Mouse (Mus musculus): ENCODE data around the gene Mpzl2. TPM values are rescaled to one million over a fixed set of nuclear protein-coding genes. Genes with fewer than 3 reads are reported as not detected.

The Mpzl2 gene
- polyA plus RNA-seq (2015; fragmentation: Nextera tagmentation; extraction: Ambion mirVana) = 4.2 and 6.1 TPM in 2 replicates

GRCm38 (mm10) chr9:45039499-45039898 is at the start of gene Mpzl2:
Gene Mpzl2, plus strand, starts transcription at chr9:45039799.
- Histone ChIP-seq H3K4me1 (ENCODE audit: control insufficient read depth, insufficient read depth, low read length) (peaks cover 10% of the 10 kb centered on the region), H3K36me3 (ENCODE audit: control insufficient read depth, insufficient read depth) (no peaks in the 10 kb centered on the region), H3K4me3 (ENCODE audit: low read length) (peak within 1 kb of the TSS; percentile 10; the same call in 1 of the 2 replicates), H3K9me3 (replicated peaks; ENCODE audit: control insufficient read depth, low read length) (no peaks in the 10 kb centered on the region), H3K27me3 (ENCODE audit: control insufficient read depth, insufficient read depth, low read length) (peaks cover 47% of the 10 kb centered on the region), H3K27ac (ENCODE audit: low read length) (peak within 1 kb of the TSS; percentile 29; the same call in 1 of the 2 replicates), H3K4me2 (ENCODE audit: low read depth, low read length) (peak within 1 kb of the TSS; percentile 27; the same call in 1 of the 2 replicates), H3K9ac (ENCODE audit: low read length) (no peak within 1 kb of the TSS)
- no peak for ATAC-seq (replicated peaks; ENCODE audit: extremely low read depth, insufficient read depth, low FRiP score)
- 54% methylated on average over 5 of the region's 5 CpGs for WGBS

- H3K4me2 ChIP-seq (ENCODE audit: low read depth, low read length) = no peak overlapping the region
- H3K27me3 ChIP-seq (ENCODE audit: control insufficient read depth, insufficient read depth, low read length) = no peaks in the 10 kb centered on the region
- H3K9ac ChIP-seq (ENCODE audit: low read length) = no peak overlapping the region
- no peak for ATAC-seq (replicated peaks; ENCODE audit: extremely low read depth, insufficient read depth, low FRiP score)
- 66% methylated on average over 2 of the region's 2 CpGs for WGBS
- H3K4me1 ChIP-seq (ENCODE audit: control insufficient read depth, insufficient read depth, low read length) = no peaks in the 10 kb centered on the region
- H3K36me3 ChIP-seq (ENCODE audit: control insufficient read depth, insufficient read depth) = no peaks in the 10 kb centered on the region
- H3K4me3 ChIP-seq (ENCODE audit: low read length) = no peak overlapping the region
- H3K9me3 ChIP-seq (replicated peaks; ENCODE audit: control insufficient read depth, low read length) = no peaks in the 10 kb centered on the region
- H3K27ac ChIP-seq (ENCODE audit: low read length) = no peak overlapping the region
Observed at GRCm38 (mm10) chr9:44991821-44992220, 47.8 kb upstream of the Mpzl2 start.

GRCm38 (mm10) chr9:44992271-44992670 is 47.3 kb upstream of the Mpzl2 start:
- H3K9ac ChIP-seq (ENCODE audit: low read length) = no peak overlapping the region
- no peaks in the 10 kb centered on the region for H3K9me3 ChIP-seq (replicated peaks; ENCODE audit: control insufficient read depth, low read length)
- no peak overlapping the region for H3K27ac ChIP-seq (ENCODE audit: low read length)
- H3K4me1 ChIP-seq (ENCODE audit: control insufficient read depth, insufficient read depth, low read length) = no peaks in the 10 kb centered on the region
- H3K36me3 ChIP-seq (ENCODE audit: control insufficient read depth, insufficient read depth) = no peaks in the 10 kb centered on the region
- no peak overlapping the region for H3K4me3 ChIP-seq (ENCODE audit: low read length)
- no peak for ATAC-seq (replicated peaks; ENCODE audit: extremely low read depth, insufficient read depth, low FRiP score)
- H3K27me3 ChIP-seq (ENCODE audit: control insufficient read depth, insufficient read depth, low read length) = no peaks in the 10 kb centered on the region
- no peak overlapping the region for H3K4me2 ChIP-seq (ENCODE audit: low read depth, low read length)

GRCm38 (mm10) chr9:44993268-44993667 is 46.3 kb upstream of the Mpzl2 start:
- Histone ChIP-seq H3K9me3 (replicated peaks; ENCODE audit: control insufficient read depth, low read length) (no peaks in the 10 kb centered on the region), H3K27ac (ENCODE audit: low read length) (no peak overlapping the region), H3K4me3 (ENCODE audit: low read length) (no peak overlapping the region), H3K4me2 (ENCODE audit: low read depth, low read length) (no peak overlapping the region), H3K4me1 (ENCODE audit: control insufficient read depth, insufficient read depth, low read length) (no peaks in the 10 kb centered on the region), H3K27me3 (ENCODE audit: control insufficient read depth, insufficient read depth, low read length) (no peaks in the 10 kb centered on the region), H3K36me3 (ENCODE audit: control insufficient read depth, insufficient read depth) (no peaks in the 10 kb centered on the region), H3K9ac (ENCODE audit: low read length) (no peak overlapping the region)
- WGBS = 79% methylated on average over 2 of the region's 2 CpGs
- ATAC-seq (replicated peaks; ENCODE audit: extremely low read depth, insufficient read depth, low FRiP score) = no peak

- Histone ChIP-seq H3K9ac (ENCODE audit: low read length) (no peak overlapping the region), H3K4me2 (ENCODE audit: low read depth, low read length) (no peak overlapping the region), H3K4me3 (ENCODE audit: low read length) (no peak overlapping the region), H3K27ac (ENCODE audit: low read length) (no peak overlapping the region), H3K4me1 (ENCODE audit: control insufficient read depth, insufficient read depth, low read length) (no peaks in the 10 kb centered on the region), H3K9me3 (replicated peaks; ENCODE audit: control insufficient read depth, low read length) (no peaks in the 10 kb centered on the region), H3K27me3 (ENCODE audit: control insufficient read depth, insufficient read depth, low read length) (no peaks in the 10 kb centered on the region), H3K36me3 (ENCODE audit: control insufficient read depth, insufficient read depth) (no peaks in the 10 kb centered on the region)
- WGBS = 57% methylated on average over 4 of the region's 4 CpGs
- ATAC-seq (replicated peaks; ENCODE audit: extremely low read depth, insufficient read depth, low FRiP score) = no peak
Observed at GRCm38 (mm10) chr9:44994962-44995361, 44.6 kb upstream of the Mpzl2 start.

GRCm38 (mm10) chr9:44996590-44996989 is 43.0 kb upstream of the Mpzl2 start:
- Histone ChIP-seq H3K4me1 (ENCODE audit: control insufficient read depth, insufficient read depth, low read length) (no peaks in the 10 kb centered on the region), H3K4me3 (ENCODE audit: low read length) (no peak overlapping the region), H3K36me3 (ENCODE audit: control insufficient read depth, insufficient read depth) (no peaks in the 10 kb centered on the region), H3K9me3 (replicated peaks; ENCODE audit: control insufficient read depth, low read length) (no peaks in the 10 kb centered on the region), H3K4me2 (ENCODE audit: low read depth, low read length) (no peak overlapping the region), H3K27me3 (ENCODE audit: control insufficient read depth, insufficient read depth, low read length) (no peaks in the 10 kb centered on the region), H3K9ac (ENCODE audit: low read length) (no peak overlapping the region), H3K27ac (ENCODE audit: low read length) (no peak overlapping the region)
- no peak for ATAC-seq (replicated peaks; ENCODE audit: extremely low read depth, insufficient read depth, low FRiP score)
- 91% methylated on average over 7 of the region's 7 CpGs for WGBS

GRCm38 (mm10) chr9:44998138-44998537 is 41.5 kb upstream of the Mpzl2 start:
- 56% methylated on average over 11 of the region's 11 CpGs for WGBS
- no peak overlapping the region for H3K4me2 ChIP-seq (ENCODE audit: low read depth, low read length)
- no peak overlapping the region for H3K9ac ChIP-seq (ENCODE audit: low read length)
- 0 out of 2 replicates have a peak, but pooled peaks have one; percentile 41 for ATAC-seq (replicated peaks; ENCODE audit: extremely low read depth, insufficient read depth, low FRiP score)
- H3K9me3 ChIP-seq (replicated peaks; ENCODE audit: control insufficient read depth, low read length) = no peaks in the 10 kb centered on the region
- no peak overlapping the region for H3K27ac ChIP-seq (ENCODE audit: low read length)
- no peaks in the 10 kb centered on the region for H3K36me3 ChIP-seq (ENCODE audit: control insufficient read depth, insufficient read depth)
- H3K4me1 ChIP-seq (ENCODE audit: control insufficient read depth, insufficient read depth, low read length) = no peaks in the 10 kb centered on the region
- no peak overlapping the region for H3K4me3 ChIP-seq (ENCODE audit: low read length)
- H3K27me3 ChIP-seq (ENCODE audit: control insufficient read depth, insufficient read depth, low read length) = no peaks in the 10 kb centered on the region

- H3K9me3 ChIP-seq (replicated peaks; ENCODE audit: control insufficient read depth, low read length) = no peaks in the 10 kb centered on the region
- H3K4me2 ChIP-seq (ENCODE audit: low read depth, low read length) = no peak overlapping the region
- H3K27me3 ChIP-seq (ENCODE audit: control insufficient read depth, insufficient read depth, low read length) = no peaks in the 10 kb centered on the region
- WGBS = 45% methylated on average over 6 of the region's 6 CpGs
- no peak overlapping the region for H3K4me3 ChIP-seq (ENCODE audit: low read length)
- no peak overlapping the region for H3K9ac ChIP-seq (ENCODE audit: low read length)
- no peak overlapping the region for H3K27ac ChIP-seq (ENCODE audit: low read length)
- no peaks in the 10 kb centered on the region for H3K4me1 ChIP-seq (ENCODE audit: control insufficient read depth, insufficient read depth, low read length)
- ATAC-seq (replicated peaks; ENCODE audit: extremely low read depth, insufficient read depth, low FRiP score) = no peak
- no peaks in the 10 kb centered on the region for H3K36me3 ChIP-seq (ENCODE audit: control insufficient read depth, insufficient read depth)
Observed at GRCm38 (mm10) chr9:44999171-44999570, 40.4 kb upstream of the Mpzl2 start.

GRCm38 (mm10) chr9:44999776-45000175 is 39.8 kb upstream of the Mpzl2 start:
- 72% methylated on average over 5 of the region's 5 CpGs for WGBS
- no peak overlapping the region for H3K4me2 ChIP-seq (ENCODE audit: low read depth, low read length)
- ATAC-seq (replicated peaks; ENCODE audit: extremely low read depth, insufficient read depth, low FRiP score) = no peak

More at GRCm38 (mm10) chr9:44999776-45000175, 39.8 kb upstream of the Mpzl2 start:
- Histone ChIP-seq H3K4me1 (ENCODE audit: control insufficient read depth, insufficient read depth, low read length) (no peaks in the 10 kb centered on the region), H3K9me3 (replicated peaks; ENCODE audit: control insufficient read depth, low read length) (no peaks in the 10 kb centered on the region), H3K27ac (ENCODE audit: low read length) (no peak overlapping the region), H3K27me3 (ENCODE audit: control insufficient read depth, insufficient read depth, low read length) (no peaks in the 10 kb centered on the region), H3K9ac (ENCODE audit: low read length) (no peak overlapping the region), H3K36me3 (ENCODE audit: control insufficient read depth, insufficient read depth) (no peaks in the 10 kb centered on the region), H3K4me3 (ENCODE audit: low read length) (no peak overlapping the region)

All from heart, embryonic 16.5 days (tissue).